Mouse (Mus musculus): ENCODE data around the gene Dync2h1.

GRCm38 (mm10) chr9:7042635-7043273 lies 141.5 kb downstream of the Dync2h1 start:
- TF ChIP-seq POLR2A (IDR thresholded peaks at IDR 0.05; ENCODE audit: insufficient read depth, low read depth, low read length) = no peak
- no peak for TF ChIP-seq CTCF (IDR thresholded peaks at IDR 0.05; ENCODE audit: insufficient read depth, low read depth, low read length)
